Mouse (Mus musculus) urinary bladder, postnatal 36 days (tissue): Measurements from ENCODE around the gene Zfp143.
"Not testable (repeated sequence)": the region's sequence is repeated elsewhere in the genome, so short reads cannot be mapped to it uniquely, and the experiment has no call there.

Experiments
- DNase-seq, 2 experiments: peaks; one replicate each; pipeline ENCODE4 v3.0.0; 2022; ENCODE audit warnings: low spot score in 2 of 2, mixed read lengths in 1 of 2

Gene Zfp143

DNA sequence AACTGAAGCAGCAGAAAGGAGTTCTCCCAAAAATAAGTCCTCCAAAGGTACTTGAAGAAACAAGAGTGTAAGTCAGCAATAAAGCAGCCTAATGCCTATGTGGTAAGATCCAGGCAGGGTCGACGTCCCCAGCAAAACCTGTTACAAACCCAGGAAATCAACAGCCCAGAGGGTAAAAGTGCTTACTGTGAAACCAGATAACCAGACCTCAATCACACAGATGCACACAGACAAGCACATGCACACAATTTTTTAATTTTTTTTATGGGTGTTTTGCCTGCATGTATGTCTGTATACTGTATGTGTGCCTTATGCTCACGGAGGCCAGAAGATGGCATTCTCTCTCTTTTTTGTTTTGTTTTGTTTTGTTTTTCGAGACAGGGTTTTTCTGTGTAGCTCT is 35.3 kb downstream of the Zfp143 start:
- DNase-seq = no peak

DNA sequence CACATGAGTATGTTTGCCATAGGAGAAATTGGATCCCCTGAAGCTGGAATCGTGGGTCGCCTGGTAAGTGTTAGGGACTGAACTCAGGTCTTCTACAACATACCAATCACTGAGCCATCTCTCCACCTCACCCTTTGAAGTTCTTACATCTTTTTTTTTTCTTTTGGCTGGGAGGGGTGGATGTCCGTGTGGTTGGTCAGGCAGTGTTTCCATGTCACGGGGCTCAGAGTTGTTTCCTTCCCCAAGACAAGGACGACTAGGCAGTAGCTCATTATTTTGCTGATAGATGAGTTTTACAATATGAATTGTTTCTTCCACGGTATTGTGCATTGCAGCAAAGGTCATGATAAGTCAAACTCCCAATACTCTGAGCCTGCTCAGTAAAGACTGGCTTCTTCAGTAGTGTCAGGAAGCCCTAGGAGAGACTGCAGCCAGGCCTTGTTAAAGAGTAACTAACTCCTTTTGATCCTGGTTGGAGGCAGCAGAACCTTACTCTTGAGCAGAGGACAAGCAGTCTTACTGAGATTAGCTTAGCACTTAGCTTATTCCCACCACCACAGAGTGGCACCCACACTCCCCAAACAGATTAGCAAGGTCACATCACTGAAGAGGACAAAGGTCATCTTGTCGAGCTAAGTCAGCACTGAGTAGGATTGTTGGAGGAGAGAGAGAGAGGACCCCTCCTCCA is 36.2 kb downstream of the Zfp143 start:
- DNase-seq = no peak

DNA sequence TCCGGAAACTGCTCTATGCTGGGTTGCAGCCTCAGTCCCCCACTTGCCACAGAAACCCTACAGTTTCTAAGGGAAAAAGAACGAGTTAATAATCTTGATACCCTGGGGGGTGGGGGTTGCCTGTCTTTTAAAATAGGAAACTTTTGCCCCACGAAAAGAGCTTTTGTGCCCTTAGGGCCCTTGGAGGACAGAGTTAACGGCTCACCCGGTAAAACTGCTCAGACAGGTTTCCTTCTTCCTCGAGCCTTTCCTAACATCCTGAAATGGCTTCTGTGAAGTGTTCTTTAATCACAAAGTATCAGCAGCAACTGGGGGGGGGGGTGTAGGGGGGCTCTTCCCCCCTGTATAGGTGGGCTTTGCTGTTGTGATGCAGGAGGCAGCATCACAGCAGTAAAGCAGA is 39.8 kb downstream of the Zfp143 start:
- DNase-seq = peak; percentile 47 to 58

DNA sequence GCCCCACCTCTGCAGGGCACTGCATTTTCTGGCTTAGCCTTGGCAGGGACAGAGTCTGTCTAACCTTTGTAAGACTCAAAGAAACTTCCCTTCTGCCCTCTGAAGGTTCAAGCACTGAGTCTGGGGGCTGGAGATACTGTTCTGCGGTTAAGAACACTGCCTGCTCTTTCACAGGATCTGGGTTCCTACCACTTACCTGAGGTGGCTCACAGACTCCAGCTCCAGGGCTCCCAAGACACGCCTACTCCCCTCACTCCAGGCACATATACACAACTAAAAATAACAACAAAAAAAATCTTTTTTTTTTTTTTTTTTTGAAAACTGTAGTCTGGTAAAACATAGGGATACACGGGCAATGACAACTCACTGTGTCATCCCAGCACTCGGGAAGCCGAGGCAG is 40.2 kb downstream of the Zfp143 start:
- no peak for DNase-seq

DNA sequence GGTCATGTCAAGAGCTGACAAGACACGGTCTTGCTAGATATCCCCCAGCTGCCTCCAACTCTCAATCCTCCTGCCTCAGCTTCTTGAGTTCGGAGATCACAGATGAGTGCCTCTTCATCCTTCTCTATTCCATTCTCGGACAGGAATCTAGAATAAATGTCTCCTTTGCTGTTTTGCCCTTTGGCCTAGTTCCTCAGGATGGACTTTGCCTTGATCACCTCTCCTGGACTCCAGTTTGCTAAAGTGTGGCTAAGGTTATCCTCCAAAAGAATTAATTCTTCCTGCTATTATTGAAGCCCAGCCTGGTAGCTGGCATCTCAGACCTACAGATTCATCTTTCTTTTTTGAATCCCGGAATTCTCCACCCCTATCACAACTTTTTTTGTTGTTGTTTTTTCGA is 44.0 kb downstream of the Zfp143 start:
- no peak for DNase-seq

DNA sequence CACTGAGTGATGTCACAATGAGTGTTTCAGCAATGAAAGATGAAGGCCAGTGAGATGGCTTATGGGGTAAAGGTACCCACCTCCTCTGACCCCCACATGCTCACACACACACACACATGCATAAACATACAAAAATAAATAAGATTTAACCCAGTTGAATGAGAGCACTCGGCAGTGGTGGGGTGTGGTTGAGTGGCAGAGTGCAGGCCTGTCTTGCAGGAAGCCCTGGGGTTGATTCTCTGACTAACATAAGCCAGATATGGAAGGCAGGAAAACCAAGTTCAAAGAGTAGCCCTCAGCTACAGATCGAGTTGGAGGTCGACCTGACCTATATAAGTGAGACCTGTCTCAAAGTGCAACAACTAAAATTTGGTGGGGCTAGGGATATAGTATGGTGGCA is 45.6 kb downstream of the Zfp143 start:
- no peak for DNase-seq

DNA sequence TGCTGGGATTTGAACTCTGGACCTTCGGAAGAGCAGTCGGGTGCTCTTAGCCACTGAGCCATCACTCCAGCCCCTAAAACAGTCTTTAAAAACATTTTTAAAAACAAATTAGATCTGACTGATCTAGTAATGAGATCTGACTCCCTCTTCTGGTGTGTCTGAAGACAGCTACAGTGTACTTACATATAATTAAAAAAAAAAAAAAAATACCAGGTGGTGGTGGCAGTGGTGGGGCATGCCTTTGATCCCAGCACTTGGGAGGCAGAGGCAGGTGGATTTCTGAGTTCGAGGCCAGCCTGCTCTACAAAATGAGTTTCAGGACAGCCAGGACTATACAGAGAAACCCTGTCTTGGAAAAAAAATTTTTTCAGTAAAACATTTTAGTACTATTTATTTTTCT is 47.5 kb downstream of the Zfp143 start:
- not testable (repeated sequence) for DNase-seq

DNA sequence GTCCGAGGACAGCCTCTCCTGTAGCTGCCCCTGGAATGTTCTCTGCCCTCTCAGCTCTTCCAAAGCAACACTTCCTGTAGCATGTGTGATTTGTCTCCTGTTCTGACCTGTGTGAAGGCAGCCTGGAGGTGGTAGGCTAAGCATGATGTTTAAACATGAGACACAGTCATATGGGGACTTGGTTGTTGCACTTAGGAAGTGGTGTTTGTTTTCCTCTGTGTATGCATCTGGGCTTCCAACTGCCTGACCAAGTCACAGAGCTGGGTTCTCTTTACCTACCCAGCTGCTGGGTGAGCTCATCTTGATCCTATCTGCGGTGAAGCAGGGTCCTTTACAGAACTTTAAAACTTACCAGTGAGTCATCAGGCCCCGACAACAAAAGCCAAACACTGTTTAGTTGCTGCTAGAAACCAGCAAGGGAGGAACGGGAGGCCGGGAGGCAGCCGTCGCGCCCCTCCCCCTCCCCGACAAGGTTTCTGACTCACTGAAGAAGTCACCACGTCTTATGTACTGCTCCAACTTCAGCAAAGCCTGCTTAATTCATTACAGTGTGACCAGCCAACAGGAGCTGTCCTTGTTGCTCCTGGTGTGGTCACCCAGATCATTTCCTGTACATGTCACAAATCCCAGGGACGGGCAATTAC is 48.1 kb downstream of the Zfp143 start:
- peak; percentile 74 to 86 for DNase-seq

DNA sequence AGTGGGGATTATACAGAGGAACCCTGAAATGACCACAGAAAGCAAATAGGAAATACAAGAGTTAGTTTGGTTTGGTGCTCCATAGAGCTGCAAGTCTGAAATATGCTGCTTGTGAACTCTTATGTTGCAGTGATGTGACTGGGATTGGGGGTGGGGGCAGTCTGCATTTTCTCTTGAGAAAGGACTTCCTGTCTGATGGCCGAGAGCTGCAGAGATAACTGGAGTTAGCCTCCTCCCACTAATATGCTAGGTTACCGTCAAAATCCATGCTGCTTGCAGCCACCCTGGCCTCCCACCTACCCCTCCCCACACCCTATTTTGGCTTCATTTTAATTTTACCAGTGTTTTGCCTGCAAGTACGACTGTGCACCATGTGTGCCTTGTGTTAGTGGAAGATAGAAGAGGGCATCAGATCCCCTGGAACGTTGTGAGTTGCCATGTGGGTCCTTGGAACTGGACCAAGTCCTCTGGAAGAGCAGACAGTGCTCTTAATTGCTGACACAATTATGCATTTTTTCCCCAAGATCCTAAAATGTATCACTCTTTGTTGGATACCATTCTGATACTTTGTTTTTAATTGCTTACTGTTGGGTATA is 49.1 kb downstream of the Zfp143 start:
- DNase-seq = no peak

DNA sequence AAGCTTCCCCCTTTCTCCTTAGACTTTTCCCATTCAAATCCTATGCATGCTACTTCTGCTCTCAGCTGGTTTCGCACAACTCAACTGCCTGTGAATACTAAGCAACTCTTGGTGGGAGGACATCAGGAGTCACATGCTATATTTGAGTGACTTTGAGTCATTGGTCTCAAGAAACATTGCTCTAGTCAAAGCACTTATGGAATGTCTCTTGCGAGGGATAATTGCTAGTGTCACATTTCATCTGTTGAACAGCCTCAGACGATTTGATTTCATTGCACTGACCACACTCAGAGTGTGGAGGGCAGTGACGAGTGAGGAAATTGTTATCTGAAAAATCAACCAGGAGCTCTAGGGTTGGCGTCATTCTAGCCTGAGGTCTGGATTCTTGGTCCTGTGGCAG is 53.7 kb downstream of the Zfp143 start:
- no peak for DNase-seq

DNA sequence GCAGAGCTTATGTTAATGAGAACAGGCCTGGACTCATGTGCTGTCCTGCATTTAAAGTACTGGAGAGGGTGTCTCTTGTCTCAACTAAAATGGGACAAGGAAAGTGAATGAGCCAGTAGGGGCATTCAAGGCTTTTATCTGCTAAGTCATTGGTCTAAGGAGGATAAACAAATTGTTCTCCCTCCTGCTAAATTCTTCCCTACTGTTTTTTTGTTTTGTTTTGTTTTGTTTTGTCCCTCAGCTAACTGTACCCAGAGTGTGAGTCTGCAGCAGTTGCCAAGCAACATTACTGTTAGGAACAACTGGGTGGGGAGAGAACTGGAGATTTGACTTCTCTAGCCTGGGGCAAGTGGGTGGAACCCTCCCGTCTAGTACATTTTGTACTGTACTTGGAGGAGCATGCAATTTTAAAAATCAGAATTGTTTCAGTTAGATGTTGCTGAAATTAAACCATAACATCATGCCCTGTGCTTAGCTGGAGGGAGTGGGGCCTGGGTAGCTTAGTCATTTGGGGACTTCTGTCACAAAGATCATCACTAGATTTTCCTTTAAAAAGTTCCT is 55.8 kb downstream of the Zfp143 start:
- peak in 1 of 2 experiments; percentile 70 for DNase-seq

DNA sequence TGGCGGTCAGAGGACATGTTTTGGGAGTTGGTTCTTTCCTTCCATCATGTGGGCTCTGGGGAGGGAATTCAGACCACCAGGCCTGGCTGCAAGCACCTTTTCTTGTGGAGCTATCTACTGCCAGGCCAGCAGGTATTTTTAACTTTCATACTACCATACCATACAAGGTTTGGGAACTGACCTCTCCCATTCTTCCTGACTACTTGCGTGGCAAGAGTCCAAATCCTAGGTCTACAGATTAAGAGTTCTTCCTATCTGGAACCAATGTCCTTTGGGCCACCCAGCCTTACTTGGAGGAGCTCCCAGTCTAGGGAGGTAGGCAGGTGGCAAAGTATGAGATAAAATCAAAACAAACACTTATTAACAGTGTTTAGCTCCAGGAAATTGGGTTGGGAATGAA is 57.4 kb downstream of the Zfp143 start:
- DNase-seq = no peak

DNA sequence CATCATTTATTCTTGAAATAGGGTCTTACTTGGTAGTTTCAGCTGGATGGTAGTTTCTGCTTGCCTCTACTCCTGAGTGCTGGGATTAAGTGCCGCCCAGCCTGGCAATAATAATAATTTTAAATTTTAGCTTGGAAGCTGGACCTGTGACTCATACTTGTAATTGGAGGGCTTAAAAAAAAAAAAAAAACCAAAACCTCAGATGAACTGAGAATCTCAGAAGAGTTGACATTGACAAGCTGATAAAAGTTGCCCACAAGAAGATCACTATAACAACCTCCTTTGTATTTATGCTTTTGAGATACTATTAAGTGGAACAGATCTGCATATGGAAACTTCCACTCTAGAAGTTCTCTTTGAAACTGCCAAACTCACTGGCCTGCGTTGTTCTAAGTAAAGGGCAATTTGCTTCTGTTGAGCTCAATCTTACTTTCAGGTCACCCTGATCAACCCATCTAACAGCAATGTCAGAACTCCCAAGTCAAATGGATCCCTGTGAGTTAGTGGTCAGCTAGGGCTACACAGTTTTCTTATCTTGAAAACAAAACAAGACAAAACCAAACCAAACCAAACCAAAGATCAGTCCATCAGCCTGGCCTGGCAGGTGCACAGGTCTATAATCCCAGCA is 59.3 kb downstream of the Zfp143 start:
- DNase-seq = no peak

DNA sequence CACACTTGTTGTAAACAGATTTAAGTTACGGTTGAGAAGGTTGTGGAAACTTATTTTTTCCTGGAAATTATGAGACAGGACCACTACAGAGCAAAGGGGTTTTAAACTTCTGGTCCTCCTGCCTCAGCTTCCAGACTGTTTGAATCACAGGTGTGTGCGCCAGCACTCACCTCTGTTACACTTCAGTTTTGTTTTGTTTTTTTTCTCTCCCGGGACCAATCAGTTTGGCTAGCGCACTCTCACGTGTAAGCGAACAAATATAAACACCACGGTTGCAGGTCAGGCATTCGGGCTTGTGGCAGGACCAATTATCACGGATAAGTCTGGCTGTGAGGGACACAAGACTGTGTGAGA is 60.1 kb downstream of the Zfp143 start:
- DNase-seq = no peak

DNA sequence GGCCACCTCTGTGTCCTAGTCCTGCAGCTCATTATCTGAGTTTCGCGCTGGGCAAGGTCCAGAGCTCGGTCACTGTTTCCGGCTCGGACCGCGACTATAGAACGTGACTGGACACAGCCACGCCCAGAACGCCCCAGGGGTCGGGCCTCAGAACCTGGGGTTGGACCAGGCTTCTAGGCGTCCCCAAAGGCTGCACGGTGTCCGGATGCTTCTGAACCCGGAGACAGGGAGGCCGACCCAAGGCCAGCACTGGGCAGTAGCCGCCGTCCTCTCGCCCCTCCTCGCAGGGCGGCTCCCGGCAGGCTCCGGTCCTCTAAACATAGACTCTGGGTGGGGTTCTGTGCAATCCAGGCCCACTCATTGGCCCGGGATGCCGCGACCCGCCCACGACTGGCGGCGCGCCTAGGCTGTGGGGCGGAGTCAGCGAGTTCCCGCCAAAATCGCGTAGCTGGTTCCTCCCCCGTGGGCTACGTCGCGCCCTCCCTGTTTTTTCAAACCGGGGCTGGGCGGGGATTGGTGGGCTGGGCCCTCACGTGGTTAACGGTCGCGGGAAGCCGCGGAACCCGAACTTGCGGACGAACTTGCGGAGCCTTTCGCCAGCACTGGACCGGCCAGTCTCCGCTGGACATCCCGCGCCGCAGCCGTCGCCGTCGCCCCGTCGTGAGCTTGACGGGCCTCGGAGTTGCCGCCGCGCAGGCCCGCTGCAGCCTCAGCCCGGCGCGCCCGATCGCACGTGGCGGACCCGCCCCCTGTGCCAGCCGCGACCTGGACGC is 60.7 kb downstream of the Zfp143 start, which contains the start of gene Wee1:
Gene Wee1 (plus strand): TSS at position 531 of the 773 bp plus-strand sequence.
- peak; percentile 99 for DNase-seq

DNA sequence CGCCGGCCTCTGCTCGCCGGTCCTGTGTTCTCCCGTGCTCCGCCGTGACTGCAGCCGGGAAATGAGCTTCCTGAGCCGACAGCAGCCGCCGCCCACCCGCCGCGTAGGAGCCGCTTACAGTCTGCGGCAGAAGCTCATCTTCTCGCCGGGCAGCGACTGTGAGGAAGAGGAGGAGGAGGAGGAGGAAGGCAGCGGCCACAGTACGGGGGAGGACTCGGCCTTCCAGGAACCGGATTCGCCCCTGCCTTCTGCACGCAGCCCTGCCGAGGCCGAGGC is 61.2 kb downstream of the Zfp143 start:
- no peak for DNase-seq

DNA sequence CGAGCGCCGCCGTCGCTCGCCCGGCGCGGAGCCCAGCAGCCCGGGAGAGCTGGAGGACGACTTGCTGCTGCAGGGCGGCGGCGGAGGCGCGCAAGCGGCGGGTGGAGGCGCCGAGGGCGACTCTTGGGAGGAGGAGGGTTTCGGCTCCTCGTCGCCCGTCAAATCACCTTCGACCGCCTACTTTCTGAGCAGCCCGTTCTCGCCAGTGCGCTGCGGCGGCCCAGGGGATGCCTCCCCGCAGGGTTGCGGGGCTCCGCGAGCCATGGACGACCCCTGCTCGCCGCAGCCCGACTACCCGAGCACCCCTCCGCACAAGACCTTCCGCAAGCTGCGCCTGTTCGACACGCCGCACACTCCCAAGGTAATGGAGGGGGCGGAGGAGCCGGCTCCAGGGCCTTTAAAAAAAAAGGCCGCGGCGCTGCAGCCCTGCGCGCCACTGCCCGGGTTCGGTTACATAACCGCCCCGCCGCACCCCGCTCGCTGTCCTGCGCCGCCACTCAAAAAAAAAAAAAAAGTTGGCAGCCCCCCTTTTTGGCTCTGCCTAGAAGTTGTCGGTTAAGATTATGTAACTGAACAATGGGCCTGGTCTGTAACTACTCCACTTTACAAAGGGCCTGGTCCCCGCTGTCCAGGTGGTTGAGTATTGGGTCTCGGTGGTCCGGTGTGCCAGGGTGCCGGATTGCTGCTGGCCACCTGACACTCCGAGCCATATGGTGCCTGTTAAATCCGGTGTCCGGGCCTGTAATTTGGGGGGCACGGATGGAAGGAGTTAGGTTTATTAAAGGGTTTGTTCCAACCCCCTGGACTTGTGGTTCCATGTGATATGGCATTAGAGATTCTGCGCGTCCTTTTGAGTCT is 61.8 kb downstream of the Zfp143 start:
- DNase-seq = peak; percentile 64 to 78

DNA sequence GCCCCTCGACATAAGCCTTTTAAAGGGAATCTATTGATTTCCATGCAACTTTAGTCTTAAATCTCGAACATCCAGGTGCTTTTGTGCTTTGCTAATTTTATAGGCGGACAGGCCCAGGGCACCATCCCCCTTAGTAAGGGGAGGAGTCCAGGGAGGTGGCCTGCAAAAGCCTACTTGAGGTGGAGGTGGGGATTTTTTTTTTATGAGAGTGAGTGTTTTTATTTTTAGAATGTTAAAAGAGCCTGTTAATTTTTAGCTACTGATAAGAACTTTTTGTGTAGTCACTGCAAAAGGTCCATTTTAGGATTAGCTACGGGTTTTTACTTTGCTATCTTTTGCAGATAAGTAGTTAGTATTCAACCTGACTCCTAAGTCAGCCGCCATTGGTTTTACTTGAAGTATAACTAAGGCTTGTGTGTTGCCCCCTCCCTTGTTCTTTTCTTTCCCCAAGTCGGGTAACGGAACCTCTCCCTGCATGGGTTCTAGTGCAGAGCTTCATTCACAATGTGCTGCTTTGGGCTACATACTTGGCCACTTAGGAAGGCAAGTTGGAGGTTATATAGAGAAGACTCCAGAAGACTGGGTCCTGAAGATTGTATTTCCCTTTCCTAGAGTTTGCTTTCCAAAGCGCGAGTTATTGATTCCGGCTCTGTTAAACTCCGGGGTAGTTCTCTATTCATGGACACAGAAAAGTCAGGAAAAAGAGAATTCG is 63.0 kb downstream of the Zfp143 start:
- no peak for DNase-seq

DNA sequence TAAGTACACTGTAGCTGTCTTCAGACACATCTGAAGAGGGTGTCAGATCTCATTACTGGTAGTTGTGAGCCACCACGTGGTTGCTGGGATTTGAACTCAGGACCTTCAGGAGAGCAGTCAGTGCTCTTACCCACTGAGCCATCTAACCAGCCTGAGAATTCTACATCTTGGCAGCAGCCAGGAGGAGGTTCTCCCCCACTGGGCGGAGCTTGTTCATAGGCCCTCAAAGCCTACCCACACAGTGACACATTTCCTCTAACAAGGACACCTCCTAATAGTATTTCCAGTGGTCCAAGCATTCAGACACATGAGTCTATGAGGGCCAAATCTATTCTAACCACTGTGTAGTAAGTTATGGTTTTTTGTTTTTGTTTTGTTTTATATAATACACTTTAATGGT is 67.5 kb downstream of the Zfp143 start:
- no peak for DNase-seq

DNA sequence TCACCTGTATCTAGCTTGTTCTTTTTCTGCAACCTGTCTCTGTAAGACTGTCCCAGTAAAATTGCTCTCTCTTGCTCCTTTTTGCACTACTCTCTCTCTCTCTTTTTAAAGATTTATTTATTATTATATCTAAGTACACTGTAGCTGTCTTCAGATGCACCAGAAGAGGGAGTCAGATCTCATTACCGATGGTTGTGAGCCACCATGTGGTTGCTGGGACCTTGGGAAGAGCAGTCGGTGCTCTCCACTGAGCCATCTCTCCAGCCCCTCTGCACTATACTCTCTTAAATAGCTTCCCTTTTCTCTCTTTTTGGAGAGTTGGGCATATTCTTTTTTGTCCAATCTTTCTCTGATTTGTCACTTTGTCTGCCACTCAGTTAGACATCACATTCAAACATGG is 71.3 kb downstream of the Zfp143 start:
- not testable (repeated sequence) for DNase-seq
